Mouse (Mus musculus) B cell, adult 67 days (primary cell): Measurements from ENCODE around the gene Tas2r124. TPM values are rescaled to one million over a fixed set of nuclear protein-coding genes. Genes with fewer than 3 reads are reported as not detected.

Source experiments
- total RNA-seq, 2 experiments: library from RNA; stranded (reverse); gene quantifications; 4 replicates each; pipeline ENCODE4 v1.2.4; 2023

Tas2r124 gene
- total RNA-seq: not detected

DNA sequence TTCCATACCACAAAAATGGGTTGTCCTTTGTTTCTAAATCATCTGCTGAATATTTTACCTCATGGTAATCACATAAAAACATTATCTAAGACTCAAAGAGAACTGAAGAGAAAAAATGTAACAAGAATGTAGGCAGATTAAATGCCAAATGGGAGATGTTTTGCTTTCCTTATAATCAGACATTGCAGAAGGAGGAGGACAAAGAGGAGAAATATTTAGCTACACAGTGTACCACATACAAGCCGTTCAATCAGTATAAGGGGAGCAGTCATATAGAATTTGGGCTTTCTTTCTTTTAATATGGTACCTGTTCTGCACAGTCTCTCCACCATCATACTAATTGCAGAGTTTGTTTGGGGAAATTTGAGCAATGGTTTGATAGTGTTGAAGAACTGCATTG lies at the start of gene Tas2r124:
TSS of gene Tas2r124 (plus strand) at position 301 of the 400 bp plus-strand sequence.

DNA sequence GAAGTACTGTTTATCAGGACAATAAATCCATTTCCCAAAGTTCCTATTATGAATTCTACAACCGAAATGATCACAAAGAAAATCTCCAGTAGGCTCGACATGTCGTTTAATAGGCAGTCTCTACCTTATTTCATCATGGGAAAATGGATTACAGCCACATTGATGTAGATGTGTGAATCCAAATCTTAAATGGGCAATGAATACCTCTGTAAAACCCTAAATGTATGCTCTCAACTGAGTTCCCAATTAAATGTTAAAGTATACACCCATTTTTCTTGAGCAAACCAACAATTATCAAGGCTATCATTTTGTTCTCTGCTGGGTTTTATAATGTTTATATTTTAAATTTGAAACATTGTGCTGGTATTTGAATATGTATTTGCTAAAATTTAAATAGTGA lies 42.7 kb upstream of the Tas2r124 start, which contains the start of gene Tas2r122:
TSS of gene Tas2r122 (minus strand) at position 101 of the 400 bp plus-strand sequence.

DNA sequence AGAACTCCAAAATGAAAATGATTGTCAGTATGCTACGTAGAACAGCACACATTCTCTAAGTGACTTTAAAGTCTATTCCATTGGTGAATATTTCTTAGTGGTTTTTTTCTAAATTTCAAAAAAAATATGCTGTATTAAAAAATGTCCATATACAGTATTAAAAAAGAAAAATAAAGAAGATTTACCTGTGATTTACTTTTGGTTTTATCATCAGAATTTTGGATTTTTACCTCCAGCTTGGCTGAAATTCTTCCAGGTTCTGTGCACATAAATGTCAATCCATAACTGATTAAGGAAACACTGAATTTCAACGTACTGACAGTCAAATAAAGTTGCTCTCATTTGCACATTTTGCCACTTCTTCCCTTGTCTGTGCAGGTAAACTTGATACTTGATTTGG lies 16.6 kb upstream of the Tas2r124 start, which contains the start of gene Tas2r115:
TSS of gene Tas2r115 (minus strand) at position 101 of the 400 bp plus-strand sequence.

GRCm38 (mm10) chr6:132761831-132762230 lies 7.3 kb downstream of the Tas2r124 start, which contains the start of gene Tas2r102:
Gene Tas2r102 (plus strand): TSS chr6:132762131.

GRCm38 (mm10) chr6:132778062-132778461 lies 23.5 kb downstream of the Tas2r124 start, which contains the start of gene Tas2r136:
Gene Tas2r136 (minus strand): TSS chr6:132778162.

GRCm38 (mm10) chr6:132802518-132802917 lies 48.0 kb downstream of the Tas2r124 start, which contains the start of gene Tas2r117:
Gene Tas2r117 (plus strand): TSS chr6:132802818.

Other genes with a start within 250 kb of the Tas2r124 start
- not detected for gene Prh1, start 184.9 kb upstream of the Tas2r124 start, total RNA-seq
- not detected for gene Prp2, start 158.8 kb upstream of the Tas2r124 start, total RNA-seq
- not detected for gene A630073D07Rik, start 103.2 kb upstream of the Tas2r124 start, total RNA-seq
- not detected for gene Tas2r120, start 97.8 kb upstream of the Tas2r124 start, total RNA-seq
- not detected for gene Tas2r121, start 53.7 kb upstream of the Tas2r124 start, total RNA-seq
- gene Tas2r122, start 42.8 kb upstream of the Tas2r124 start, total RNA-seq: not detected
- not detected for gene Tas2r115, start 16.7 kb upstream of the Tas2r124 start, total RNA-seq
- not detected for gene Tas2r102, start 7.4 kb downstream of the Tas2r124 start, total RNA-seq
- gene Tas2r136, start 23.4 kb downstream of the Tas2r124 start, total RNA-seq: not detected
- not detected for gene Tas2r117, start 48.1 kb downstream of the Tas2r124 start, total RNA-seq
- not detected for gene Tas2r123, start 92.4 kb downstream of the Tas2r124 start, total RNA-seq
- not detected for gene Tas2r116, start 100.7 kb downstream of the Tas2r124 start, total RNA-seq
- not detected for gene Tas2r110, start 113.3 kb downstream of the Tas2r124 start, total RNA-seq
- not detected for gene Tas2r113, start 138.3 kb downstream of the Tas2r124 start, total RNA-seq
- not detected for gene Tas2r125, start 154.9 kb downstream of the Tas2r124 start, total RNA-seq
- not detected for gene Tas2r129, start 196.4 kb downstream of the Tas2r124 start, total RNA-seq
- gene Tas2r131, start 203.2 kb downstream of the Tas2r124 start, total RNA-seq: not detected
- not detected for gene Tas2r109, start 226.2 kb downstream of the Tas2r124 start, total RNA-seq